8 mouse cellular contexts compared by ENCODE assay signal in genomic region chr5:123245518-123245917, GRCm38 (mm10). TPM values are rescaled to one million over a fixed set of nuclear protein-coding genes. Genes with fewer than 3 reads are reported as not detected.
DNase-seq lines count a peak whose midpoint lies in the region; ATAC-seq and TF ChIP-seq lines count a peak whose summit lies in the region.

No protein-coding gene starts in this region.

- peak; percentile 75 for TF ChIP-seq CTCF in heart, adult 2 months (IDR thresholded peaks at IDR 0.05)
- peak; percentile 73 for TF ChIP-seq CTCF in lung, embryonic 14.5 days (IDR thresholded peaks at IDR 0.05; ENCODE audit: low read depth)

- H3K4me3 ChIP-seq in heart, adult 2 months = no peak overlapping the region
- no peak overlapping the region for H3K4me3 ChIP-seq in lung, embryonic 14.5 days (ENCODE audit: low read depth, low read length)

- intact Hi-C loops in heart, adult 2 months (cut with DNase I) = no loop called here

- no peak for TF ChIP-seq EP300 in heart, adult 2 months (IDR thresholded peaks at IDR 0.05; ENCODE audit: insufficient read depth, low read depth, low read length)

- no peaks in the 10 kb centered on the region for H3K4me1 ChIP-seq in heart, adult 2 months (ENCODE audit: control insufficient read depth, insufficient read depth, low read length)
- no peaks in the 10 kb centered on the region for H3K4me1 ChIP-seq in lung, embryonic 14.5 days (ENCODE audit: insufficient read depth)

- H3K79me2 ChIP-seq in heart, adult 2 months (replicated peaks; ENCODE audit: control insufficient read depth, insufficient read depth, low read length) = no peaks in the 10 kb centered on the region

- H3K36me3 ChIP-seq in heart, adult 2 months (ENCODE audit: control insufficient read depth, insufficient read depth, low read length) = no peaks in the 10 kb centered on the region
- peaks cover 45% of the 10 kb centered on the region; the same call in 1 of the 2 replicates for H3K36me3 ChIP-seq in lung, embryonic 14.5 days (ENCODE audit: insufficient read depth)
- 0 out of 2 replicates have a peak, but pooled peaks cover 3% of the 10 kb centered on the region for H3K36me3 ChIP-seq in splenic B cell, adult 2 months (ENCODE audit: control insufficient read depth, insufficient read depth, low read length, poor library complexity, severe bottlenecking)

- no peaks in the 10 kb centered on the region for H3K27me3 ChIP-seq in heart, adult 2 months (ENCODE audit: control insufficient read depth, insufficient read depth, low read length)
- no peaks in the 10 kb centered on the region for H3K27me3 ChIP-seq in lung, embryonic 14.5 days (ENCODE audit: insufficient read depth, low read length)
- H3K27me3 ChIP-seq in splenic B cell, adult 2 months (ENCODE audit: control insufficient read depth, insufficient read depth, low read length, poor library complexity, severe bottlenecking) = no peaks in the 10 kb centered on the region

- no peak overlapping the region for H3K9ac ChIP-seq in heart, adult 2 months (ENCODE audit: low read depth, low read length)
- H3K9ac ChIP-seq in lung, embryonic 14.5 days = no peak overlapping the region

- DNase-seq in heart, adult 2 months = peak in 1 of 2 experiments; percentile 39
- no peak for DNase-seq in heart, adult 9 months (ENCODE audit: low spot score in 2 of 2)
- DNase-seq in 3T3-L1 (ENCODE audit: low read depth, low spot score) (peak; percentile 84), ZHBTc4 (ENCODE audit: low read depth, low spot score) (peak; percentile 71)
- DNase-seq in embryo, embryonic 10 days (ENCODE audit: low spot score) = peak; percentile 86
- DNase-seq in induced T-regulatory cell, adult 2 months (ENCODE audit: low read depth) = peak; percentile 53
- peak; percentile 77 for DNase-seq in lung, embryonic 14.5 days
- peak; percentile 63 for DNase-seq in splenic B cell, adult 2 months (ENCODE audit: low read depth, low spot score)

- no peak overlapping the region for H3K4me2 ChIP-seq in lung, embryonic 14.5 days

- no peak overlapping the region for H3K27ac ChIP-seq in heart, adult 2 months
- H3K27ac ChIP-seq in lung, embryonic 14.5 days (ENCODE audit: low read depth) = no peak overlapping the region

- TF ChIP-seq POLR2A in heart, adult 2 months (IDR thresholded peaks at IDR 0.05; ENCODE audit: insufficient read depth, low read depth, low read length) = no peak

- no peaks in the 10 kb centered on the region for H3K9me3 ChIP-seq in lung, embryonic 14.5 days (ENCODE audit: low read depth, low read length)

- 26% methylated on average over 4 of the region's 4 CpGs for WGBS in heart, adult 2 months
- WGBS in lung, embryonic 14.5 days = 16% methylated on average over 4 of the region's 4 CpGs

- ATAC-seq in lung, embryonic 14.5 days (ENCODE audit: insufficient read depth) = 0 out of 2 replicates have a peak, but pooled peaks have one; percentile 21

RNA-seq across cellular contexts. Expression of gene Wdr66, which starts 6.4 kb away (rescaled TPM):
- total RNA-seq in heart, adult 2 months (2021) = under 1 TPM; 0.52 to 0.65 TPM
- polyA plus RNA-seq in heart, adult 2 months (2012; rRNA removed) = 1.5 and 2.0 TPM in 2 replicates
- 0.57 and 0.78 TPM in 2 replicates for polyA plus RNA-seq in lung, embryonic 14.5 days (2014; fragmentation: Nextera tagmentation; extraction: Ambion mirVana)

Comparison
In these comparisons a context has a peak if more than half of its experiments do, and no peak if none do; other contexts are left out.
1. DNase-seq: peak in 3T3-L1 (single experiment), ZHBTc4 (single experiment), embryo, embryonic 10 days (single experiment), induced T-regulatory cell, adult 2 months (single experiment), lung, embryonic 14.5 days (single experiment) and splenic B cell, adult 2 months (single experiment); none in heart, adult 9 months (0 of 2).